Mouse (Mus musculus) CD4-positive, CD25-positive, alpha-beta regulatory T cell (primary cell): ENCODE results near the gene Flg2. TPM values are rescaled to one million over a fixed set of nuclear protein-coding genes. Genes with fewer than 3 reads are reported as not detected.

Experiments
- polyA plus RNA-seq: library from polyadenylated mRNA; unstranded; fragments of 100-300 nt; shearing (Covaris generic); gene quantifications from one replicate; pipeline ENCODE4 v1.2.1, GENCODE M21; 2017

The Flg2 gene
- not detected for polyA plus RNA-seq

DNA sequence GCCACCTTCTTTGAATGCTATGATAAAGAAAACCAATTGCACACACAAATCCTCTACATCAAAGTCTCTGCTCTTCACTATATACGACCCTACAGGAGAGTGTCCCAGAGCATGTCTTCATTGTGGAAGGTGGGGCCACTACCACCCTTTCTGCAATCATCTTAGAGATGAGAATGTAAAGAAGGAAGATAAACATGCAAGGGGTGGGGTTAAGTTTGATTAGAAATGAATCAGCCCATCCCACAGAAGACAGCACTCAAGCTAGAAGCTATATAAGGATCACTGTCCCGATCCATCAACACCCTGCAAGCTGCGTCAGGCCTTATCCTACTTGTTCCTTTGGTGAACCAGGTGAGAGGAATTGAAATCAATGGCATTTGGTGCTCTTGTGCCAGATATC is at the start of gene Flg2:
Gene Flg2, plus strand, starts transcription at position 301 of the 400 bp plus-strand sequence.

Other genes starting within 250 kb of the Flg2 start
- not detected for gene Lce3d, start 239.9 kb upstream of the Flg2 start, polyA plus RNA-seq
- gene Lce3e, start 230.2 kb upstream of the Flg2 start, polyA plus RNA-seq = not detected
- gene Lce3f, start 205.1 kb upstream of the Flg2 start, polyA plus RNA-seq = not detected
- not detected for gene Crct1, start 181.6 kb upstream of the Flg2 start, polyA plus RNA-seq
- not detected for gene Lce1m, start 178.2 kb upstream of the Flg2 start, polyA plus RNA-seq
- gene Gm4858, start 128.5 kb upstream of the Flg2 start, polyA plus RNA-seq = 0.28 TPM
- gene Crnn, start 52.5 kb upstream of the Flg2 start, polyA plus RNA-seq = not detected
- not detected for gene Flg, start 76.2 kb downstream of the Flg2 start, polyA plus RNA-seq
- gene Hrnr, start 122.5 kb downstream of the Flg2 start, polyA plus RNA-seq = not detected
- gene Rptn, start 196.4 kb downstream of the Flg2 start, polyA plus RNA-seq = 0.06 TPM
- gene Tchh, start 245.1 kb downstream of the Flg2 start, polyA plus RNA-seq = 0.02 TPM